Mouse (Mus musculus) liver, adult 2 months (tissue): ENCODE results near the gene Wdr34. TPM values are rescaled to one million over a fixed set of nuclear protein-coding genes. Genes with fewer than 3 reads are reported as not detected.

Experiments
- DNase-seq: peaks from one replicate; pipeline ENCODE4 v3.0.0-alpha.2; 2011; ENCODE audit warnings: low read depth, low spot score; ENCODE audit errors: extremely low read depth
- H3K27ac ChIP-seq: fragments of 200-500 bp; replicated peaks from 2 replicates; pipeline ENCODE4 v1.5.1; 2012; ENCODE audit warnings: low read depth, mild to moderate bottlenecking, control low read depth, inconsistent platforms, low read length; ENCODE audit not compliant: insufficient read depth
- H3K27me3 ChIP-seq: fragments of 200-500 bp; 2 replicates; pipeline ENCODE4 v1.6.1; 2012; ENCODE audit warnings: mild to moderate bottlenecking, moderate library complexity, low read length, inconsistent platforms; ENCODE audit not compliant: control insufficient read depth, insufficient read depth
- H3K36me3 ChIP-seq: fragments of 200-500 bp; 2 replicates; pipeline ENCODE4 v1.6.1; 2012; ENCODE audit warnings: low read length, inconsistent platforms; ENCODE audit not compliant: control insufficient read depth, insufficient read depth
- H3K4me1 ChIP-seq: fragments of 200-500 bp; 2 replicates; pipeline ENCODE4 v1.6.1; 2011; ENCODE audit warnings: low read length; ENCODE audit not compliant: control insufficient read depth, insufficient read depth
- H3K4me3 ChIP-seq: fragments of 200-500 bp; 2 replicates; pipeline ENCODE4 v1.5.1; 2011; ENCODE audit warnings: low read depth, mild to moderate bottlenecking, control low read depth, low read length, moderate library complexity; ENCODE audit not compliant: insufficient read depth
- H3K79me2 ChIP-seq: fragments of 200-500 bp; 2 replicates; pipeline ENCODE4 v1.6.1; 2012; ENCODE audit warnings: inconsistent platforms, mild to moderate bottlenecking, low read length, moderate library complexity; ENCODE audit not compliant: control insufficient read depth, insufficient read depth
- H3K9ac ChIP-seq: fragments of 200-500 bp; 2 replicates; pipeline ENCODE4 v1.6.1; 2012; ENCODE audit warnings: low read depth, mild to moderate bottlenecking, control low read depth, inconsistent platforms, low read length
- CTCF ChIP-seq: fragments of 200-500 bp; IDR thresholded peaks from 2 replicates; pipeline ENCODE4 v1.5.1; 2011; ENCODE audit warnings: low read depth, low read length, control low read depth
- POLR2A ChIP-seq: fragments of 200-500 bp; IDR thresholded peaks from 2 replicates; pipeline ENCODE4 v1.6.1; 2011; ENCODE audit warnings: low read length, control low read depth; ENCODE audit not compliant: insufficient read depth; ENCODE audit errors: extremely low read depth
- WGBS: fragments of 180-500 bp; shearing (Covaris S2); methylation state at CpG from one replicate; pipeline ENCODE4 v1.1.7; 2018; 5-methylcytosine and 5-hydroxymethylcytosine counted together
- polyA plus RNA-seq: library from polyadenylated mRNA; depleted of rRNA; stranded (reverse); fragments of >200 nt; gene quantifications from 2 replicates; pipeline ENCODE4 v1.2.3, GENCODE M21; 2012; rRNA removed
- total RNA-seq: library from RNA; depleted of rRNA; stranded (reverse); fragments of >200 nt; gene quantifications from 2 replicates; pipeline ENCODE4 v1.2.3, GENCODE M21; 2014; rRNA removed

Wdr34 gene
- total RNA-seq: 5.5 and 7.5 TPM in 2 replicates
- polyA plus RNA-seq: 9.7 and 10.3 TPM in 2 replicates

DNA sequence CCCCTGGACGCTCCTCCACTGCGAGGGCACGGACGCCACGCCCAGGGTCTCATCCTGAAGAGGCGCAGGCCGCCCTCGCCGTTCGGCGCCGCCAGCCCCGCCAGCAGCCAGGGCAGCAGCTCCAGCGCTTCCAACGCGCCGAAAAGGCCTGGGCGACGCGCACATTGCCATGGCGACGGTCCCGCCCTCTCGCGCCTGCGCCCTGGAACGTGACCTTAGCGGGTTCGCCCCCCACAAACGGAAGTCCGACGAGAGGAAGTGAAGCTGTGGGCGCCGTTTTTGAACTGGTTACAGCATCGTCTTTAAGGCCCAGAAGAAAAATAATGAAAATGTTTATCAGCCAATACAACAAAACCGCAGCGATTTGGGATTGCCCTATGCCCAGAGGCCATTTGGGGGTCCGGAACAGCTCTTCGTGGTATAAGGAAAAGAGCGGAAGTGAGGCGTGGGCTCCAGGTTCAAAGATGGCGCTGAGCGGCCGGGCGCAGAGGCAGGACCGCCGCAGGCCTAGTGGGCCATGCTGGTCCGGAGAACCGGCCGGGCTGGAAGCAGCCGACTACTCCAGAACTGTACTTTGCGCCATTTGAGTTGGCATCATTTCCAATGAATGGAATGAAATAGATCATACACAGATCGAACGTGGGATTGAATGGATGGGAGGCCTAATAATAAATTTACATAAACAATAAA lies at the start of gene Wdr34:
Gene Wdr34 (minus strand): TSS at position 183 of the 690 bp plus-strand sequence.
- H3K9ac ChIP-seq: peak within 1 kb of the TSS; percentile 80
- 1% methylated on average over 54 of the region's 54 CpGs for WGBS
- H3K4me3 ChIP-seq: peak within 1 kb of the TSS; percentile 68
- no peaks in the 10 kb centered on the region; the same call in 1 of the 2 replicates for H3K4me1 ChIP-seq
- TF ChIP-seq CTCF: no peak
- peak; percentile 57; the same call in 1 of the 2 replicates for TF ChIP-seq POLR2A
- no peaks in the 10 kb centered on the region for H3K79me2 ChIP-seq
- peak within 1 kb of the TSS; percentile 95 for H3K27ac ChIP-seq
- H3K27me3 ChIP-seq: no peaks in the 10 kb centered on the region
- peak; percentile 81 for DNase-seq
- H3K36me3 ChIP-seq: no peaks in the 10 kb centered on the region

DNA sequence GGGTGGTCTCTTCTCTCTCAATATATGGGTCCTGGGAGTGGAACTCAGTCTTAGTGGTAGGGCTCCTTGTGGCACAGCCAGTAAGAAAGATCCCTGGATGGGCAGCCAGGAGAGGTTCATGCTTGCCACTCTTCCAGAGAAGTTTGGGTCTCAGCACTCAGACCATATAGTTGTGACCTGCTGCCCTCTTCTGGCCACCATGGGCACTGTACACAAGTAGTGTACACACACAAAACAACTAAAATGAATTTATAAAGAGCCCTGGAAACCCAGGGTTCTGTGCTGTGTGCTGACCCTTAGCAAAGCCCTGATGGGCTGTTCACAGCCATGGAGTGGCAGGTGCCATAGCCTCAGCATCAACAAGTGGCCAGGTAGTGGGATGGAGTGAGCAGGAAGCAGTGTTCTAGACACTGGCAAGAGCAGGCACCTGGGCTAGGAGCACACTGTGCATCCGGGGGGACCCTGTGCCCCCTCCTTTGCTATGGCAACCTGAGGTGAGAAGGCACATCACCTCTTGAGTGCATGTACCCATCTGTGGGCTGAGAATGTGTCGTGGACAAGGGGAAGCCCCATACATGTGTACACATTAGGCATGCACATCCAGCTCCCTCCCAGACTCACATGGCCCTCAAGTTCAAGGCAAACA lies 47.3 kb upstream of the Wdr34 start:
- no peaks in the 10 kb centered on the region for H3K79me2 ChIP-seq
- 87% methylated on average over 2 of the region's 2 CpGs for WGBS
- TF ChIP-seq CTCF (peak; percentile 75), POLR2A (no peak)
- no peak overlapping the region for H3K9ac ChIP-seq
- no peak overlapping the region for H3K4me3 ChIP-seq
- no peak overlapping the region for H3K27ac ChIP-seq
- H3K36me3 ChIP-seq: no peaks in the 10 kb centered on the region
- DNase-seq: peak; percentile 47
- H3K27me3 ChIP-seq: no peaks in the 10 kb centered on the region
- no peaks in the 10 kb centered on the region for H3K4me1 ChIP-seq

DNA sequence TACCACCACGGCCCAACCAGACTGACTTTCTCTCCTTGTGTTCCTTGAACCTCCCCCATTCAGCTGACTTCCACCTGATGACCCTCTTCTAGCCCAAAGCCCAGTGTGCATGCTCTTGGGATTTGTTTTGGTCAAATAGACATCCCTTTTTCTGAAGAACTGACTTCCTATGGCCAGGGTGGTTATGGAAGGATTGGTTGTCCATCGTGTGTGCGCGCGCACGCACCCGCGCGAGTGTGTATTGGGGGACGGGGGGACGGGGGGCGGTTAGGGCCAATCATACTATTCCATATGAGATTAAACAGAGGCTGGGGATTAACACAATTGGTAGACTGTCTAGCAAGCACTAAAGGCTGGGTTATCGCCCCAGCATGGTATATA lies 45.5 kb upstream of the Wdr34 start:
- TF ChIP-seq POLR2A: no peak
- no peak for TF ChIP-seq CTCF
- 4% methylated on average over 13 of the region's 13 CpGs for WGBS
- no peaks in the 10 kb centered on the region for H3K79me2 ChIP-seq
- peak overlapping the region; percentile 59 for H3K27ac ChIP-seq
- peak overlapping the region; percentile 66 for H3K9ac ChIP-seq
- H3K4me3 ChIP-seq: peak overlapping the region; percentile 88
- no peaks in the 10 kb centered on the region for H3K4me1 ChIP-seq
- no peak for DNase-seq
- no peaks in the 10 kb centered on the region for H3K36me3 ChIP-seq
- H3K27me3 ChIP-seq: no peaks in the 10 kb centered on the region

DNA sequence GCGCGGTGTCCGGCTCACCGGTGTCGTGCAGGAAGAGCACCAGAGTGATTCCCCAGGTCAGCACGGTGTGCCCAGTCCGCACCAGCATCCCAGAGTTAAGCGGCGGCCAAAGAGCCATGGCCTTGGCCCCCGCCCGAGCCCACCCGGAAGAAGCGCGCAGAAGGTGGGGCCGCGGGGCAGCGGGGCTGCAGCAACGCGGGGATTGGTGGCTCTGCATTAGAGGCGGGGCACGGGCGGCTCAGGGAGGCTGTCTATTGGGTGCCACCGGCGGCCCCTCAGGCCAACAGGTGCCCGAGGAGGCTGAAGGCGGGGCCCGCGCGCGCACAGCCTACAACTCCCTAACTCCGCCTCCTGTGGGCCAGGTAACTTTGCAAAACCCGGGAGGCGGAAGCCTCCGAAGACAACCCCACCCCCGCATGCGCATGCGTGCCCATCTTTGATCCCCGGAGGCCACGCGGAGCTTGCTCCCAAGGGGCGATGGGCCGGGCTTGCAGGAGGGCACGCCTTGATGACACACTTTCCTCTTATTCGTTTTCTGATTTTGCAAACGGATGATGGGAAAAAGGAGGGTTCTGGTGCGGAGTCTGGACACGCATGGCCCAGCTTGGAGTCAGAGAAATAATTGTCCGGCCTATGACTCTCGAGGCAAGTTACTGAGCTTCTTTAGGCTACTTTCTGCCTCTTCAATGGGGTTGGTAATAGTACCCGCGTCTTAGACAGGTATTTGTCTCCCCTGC lies 45.0 kb upstream of the Wdr34 start, which contains the start of gene Zdhhc12:
Gene Zdhhc12 (minus strand): TSS at position 178 of the 737 bp plus-strand sequence.
- peak within 1 kb of the TSS; percentile 86 for H3K9ac ChIP-seq
- H3K79me2 ChIP-seq: no peaks in the 10 kb centered on the region
- peak within 1 kb of the TSS; percentile 59 for H3K27ac ChIP-seq
- DNase-seq: peak; percentile 93
- TF ChIP-seq POLR2A (0 out of 2 replicates have a peak, but pooled peaks have one; percentile 13), CTCF (no peak)
- WGBS: under 1% methylated on average over 51 of the region's 51 CpGs
- H3K27me3 ChIP-seq: no peaks in the 10 kb centered on the region
- H3K36me3 ChIP-seq: no peaks in the 10 kb centered on the region
- H3K4me1 ChIP-seq: no peaks in the 10 kb centered on the region
- peak within 1 kb of the TSS; percentile 88 for H3K4me3 ChIP-seq

DNA sequence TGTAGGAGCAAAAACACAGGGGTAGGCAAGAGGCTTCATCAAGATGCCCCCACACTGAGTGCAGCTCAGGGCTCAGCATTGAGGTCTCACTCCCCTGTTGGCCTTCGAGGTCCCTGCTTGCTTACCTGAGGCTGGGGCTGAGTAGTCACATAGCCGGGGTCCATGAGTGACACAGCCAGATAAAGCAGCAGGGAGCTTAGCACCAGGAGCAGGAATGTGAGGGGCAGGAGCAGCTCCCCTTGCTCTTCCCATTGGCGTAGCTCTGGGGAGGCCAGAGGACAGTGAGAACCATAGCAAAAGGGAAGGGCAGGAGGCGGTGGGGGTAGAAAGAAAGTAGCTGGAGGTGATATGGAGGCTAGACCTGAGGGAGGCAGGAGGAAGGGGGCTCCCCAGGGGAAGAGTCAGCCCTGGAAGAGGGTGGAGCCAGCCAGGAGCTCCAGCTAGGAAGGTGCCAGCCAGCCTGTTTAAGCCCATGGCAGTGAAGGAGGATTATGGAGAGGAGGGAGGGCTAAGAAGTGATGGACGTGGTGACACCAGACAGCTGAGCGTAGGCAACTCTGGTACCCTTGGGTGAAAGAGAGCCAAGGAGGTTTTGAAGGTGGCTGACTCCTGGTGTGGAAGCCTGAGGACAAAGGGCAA lies 43.7 kb upstream of the Wdr34 start:
- H3K79me2 ChIP-seq: no peaks in the 10 kb centered on the region
- TF ChIP-seq CTCF: no peak
- TF ChIP-seq POLR2A: no peak
- no peak for DNase-seq
- no peak overlapping the region for H3K27ac ChIP-seq
- no peaks in the 10 kb centered on the region for H3K4me1 ChIP-seq
- no peak overlapping the region for H3K4me3 ChIP-seq
- H3K36me3 ChIP-seq: no peaks in the 10 kb centered on the region
- no peaks in the 10 kb centered on the region for H3K27me3 ChIP-seq
- no peak overlapping the region for H3K9ac ChIP-seq
- WGBS: 92% methylated on average over 6 of the region's 6 CpGs
